Mouse (Mus musculus): Measurements from ENCODE around the gene Gm9972. TPM values are rescaled to one million over a fixed set of nuclear protein-coding genes. Genes with fewer than 3 reads are reported as not detected.

The Gm9972 gene
- 0.16 TPM in 1 of 2 replicates, not detected in the other for polyA plus RNA-seq (2015; fragmentation: Nextera tagmentation; extraction: Ambion mirVana)

- no peak for ATAC-seq (ENCODE audit: borderline replicate concordance, extremely low read depth, low FRiP score, low TSS enrichment)
- Histone ChIP-seq H3K9ac (no peak within 1 kb of the TSS), H3K27ac (no peak within 1 kb of the TSS), H3K4me2 (no peak within 1 kb of the TSS), H3K27me3 (no peaks in the 10 kb centered on the region), H3K4me3 (no peak within 1 kb of the TSS), H3K36me3 (no peaks in the 10 kb centered on the region), H3K4me1 (no peaks in the 10 kb centered on the region), H3K9me3 (no peaks in the 10 kb centered on the region)
Observed at GRCm38 (mm10) chr11:43035446-43035845, at the start of gene Gm9972. TSS of gene Gm9972 (plus strand) at chr11:43035746.

GRCm38 (mm10) chr11:42999188-42999587 is 36.4 kb upstream of the Gm9972 start:
- H3K4me1 ChIP-seq: no peaks in the 10 kb centered on the region
- H3K4me2 ChIP-seq: no peak overlapping the region
- H3K9ac ChIP-seq: no peak overlapping the region
- H3K4me3 ChIP-seq: no peak overlapping the region
- no peak overlapping the region for H3K27ac ChIP-seq
- ATAC-seq (ENCODE audit: borderline replicate concordance, extremely low read depth, low FRiP score, low TSS enrichment): no peak
- no peaks in the 10 kb centered on the region for H3K36me3 ChIP-seq
- no peaks in the 10 kb centered on the region for H3K9me3 ChIP-seq
- 37% methylated on average over 3 of the region's 3 CpGs for WGBS
- no peaks in the 10 kb centered on the region for H3K27me3 ChIP-seq

GRCm38 (mm10) chr11:43011941-43012340 is 23.6 kb upstream of the Gm9972 start:
- Histone ChIP-seq H3K27me3 (no peaks in the 10 kb centered on the region), H3K4me2 (no peak overlapping the region), H3K4me3 (no peak overlapping the region), H3K4me1 (no peaks in the 10 kb centered on the region), H3K9ac (no peak overlapping the region), H3K9me3 (no peaks in the 10 kb centered on the region), H3K27ac (no peak overlapping the region), H3K36me3 (no peaks in the 10 kb centered on the region)
- no peak for ATAC-seq (ENCODE audit: borderline replicate concordance, extremely low read depth, low FRiP score, low TSS enrichment)
- WGBS: 79% methylated on average over 2 of the region's 2 CpGs

GRCm38 (mm10) chr11:43012980-43013379 is 22.6 kb upstream of the Gm9972 start:
- ATAC-seq (ENCODE audit: borderline replicate concordance, extremely low read depth, low FRiP score, low TSS enrichment): no peak
- H3K4me2 ChIP-seq: no peak overlapping the region
- H3K27ac ChIP-seq: no peak overlapping the region
- no peaks in the 10 kb centered on the region for H3K36me3 ChIP-seq
- H3K9me3 ChIP-seq: no peaks in the 10 kb centered on the region
- H3K4me1 ChIP-seq: no peaks in the 10 kb centered on the region
- no peaks in the 10 kb centered on the region for H3K27me3 ChIP-seq
- no peak overlapping the region for H3K4me3 ChIP-seq
- WGBS: 71% methylated on average over 4 of the region's 4 CpGs
- no peak overlapping the region for H3K9ac ChIP-seq

- Histone ChIP-seq H3K9ac (no peak overlapping the region), H3K27me3 (no peaks in the 10 kb centered on the region), H3K4me3 (no peak overlapping the region), H3K36me3 (no peaks in the 10 kb centered on the region), H3K4me1 (no peaks in the 10 kb centered on the region), H3K4me2 (no peak overlapping the region), H3K9me3 (no peaks in the 10 kb centered on the region), H3K27ac (no peak overlapping the region)
- ATAC-seq (ENCODE audit: borderline replicate concordance, extremely low read depth, low FRiP score, low TSS enrichment): no peak
Observed at GRCm38 (mm10) chr11:43023109-43023688, 12.3 kb upstream of the Gm9972 start.

- H3K27ac ChIP-seq: no peak overlapping the region
- WGBS: 73% methylated on average over 1 of the region's 1 CpGs
- ATAC-seq (ENCODE audit: borderline replicate concordance, extremely low read depth, low FRiP score, low TSS enrichment): no peak
Observed at GRCm38 (mm10) chr11:43029813-43030212, 5.7 kb upstream of the Gm9972 start.

GRCm38 (mm10) chr11:43032141-43032540 is 3.4 kb upstream of the Gm9972 start:
- no peak overlapping the region for H3K4me3 ChIP-seq
- 77% methylated on average over 4 of the region's 4 CpGs for WGBS
- H3K9ac ChIP-seq: no peak overlapping the region
- H3K4me1 ChIP-seq: no peaks in the 10 kb centered on the region
- no peak overlapping the region for H3K27ac ChIP-seq
- H3K4me2 ChIP-seq: no peak overlapping the region
- no peaks in the 10 kb centered on the region for H3K9me3 ChIP-seq
- no peaks in the 10 kb centered on the region for H3K36me3 ChIP-seq
- H3K27me3 ChIP-seq: no peaks in the 10 kb centered on the region
- ATAC-seq (ENCODE audit: borderline replicate concordance, extremely low read depth, low FRiP score, low TSS enrichment): no peak

More at GRCm38 (mm10) chr11:43029813-43030212, 5.7 kb upstream of the Gm9972 start:
- H3K36me3 ChIP-seq: no peaks in the 10 kb centered on the region
- H3K27me3 ChIP-seq: no peaks in the 10 kb centered on the region
- no peak overlapping the region for H3K9ac ChIP-seq
- H3K4me2 ChIP-seq: no peak overlapping the region
- no peaks in the 10 kb centered on the region for H3K9me3 ChIP-seq
- H3K4me3 ChIP-seq: no peak overlapping the region
- no peaks in the 10 kb centered on the region for H3K4me1 ChIP-seq

- Histone ChIP-seq H3K9ac (no peak overlapping the region), H3K4me2 (no peak overlapping the region), H3K27me3 (no peaks in the 10 kb centered on the region), H3K27ac (no peak overlapping the region), H3K9me3 (no peaks in the 10 kb centered on the region), H3K4me3 (no peak overlapping the region), H3K4me1 (no peaks in the 10 kb centered on the region), H3K36me3 (no peaks in the 10 kb centered on the region)
- WGBS: 53% methylated on average over 3 of the region's 3 CpGs
- no peak for ATAC-seq (ENCODE audit: borderline replicate concordance, extremely low read depth, low FRiP score, low TSS enrichment)
Observed at GRCm38 (mm10) chr11:43045871-43046548, 10.5 kb downstream of the Gm9972 start.

- ATAC-seq (ENCODE audit: borderline replicate concordance, extremely low read depth, low FRiP score, low TSS enrichment): no peak
- H3K36me3 ChIP-seq: no peaks in the 10 kb centered on the region
- no peak overlapping the region for H3K4me3 ChIP-seq
- H3K9ac ChIP-seq: no peak overlapping the region
- no peaks in the 10 kb centered on the region for H3K27me3 ChIP-seq
- WGBS: 58% methylated on average over 1 of the region's 1 CpGs
- no peak overlapping the region for H3K27ac ChIP-seq
- no peaks in the 10 kb centered on the region for H3K4me1 ChIP-seq
- no peaks in the 10 kb centered on the region for H3K9me3 ChIP-seq
- H3K4me2 ChIP-seq: no peak overlapping the region
Observed at GRCm38 (mm10) chr11:43049363-43049762, 13.8 kb downstream of the Gm9972 start.

- H3K27me3 ChIP-seq: no peaks in the 10 kb centered on the region
- WGBS: 79% methylated on average over 5 of the region's 5 CpGs
- H3K27ac ChIP-seq: no peak overlapping the region
- no peak overlapping the region for H3K4me3 ChIP-seq
- H3K4me2 ChIP-seq: no peak overlapping the region
- H3K4me1 ChIP-seq: no peaks in the 10 kb centered on the region
- H3K9ac ChIP-seq: no peak overlapping the region
- ATAC-seq (ENCODE audit: borderline replicate concordance, extremely low read depth, low FRiP score, low TSS enrichment): no peak
- H3K9me3 ChIP-seq: no peaks in the 10 kb centered on the region
- no peaks in the 10 kb centered on the region for H3K36me3 ChIP-seq
Observed at GRCm38 (mm10) chr11:43054972-43055371, 19.4 kb downstream of the Gm9972 start.

- no peaks in the 10 kb centered on the region for H3K36me3 ChIP-seq
- 42% methylated on average over 5 of the region's 5 CpGs for WGBS
- H3K27ac ChIP-seq: no peak overlapping the region
- no peaks in the 10 kb centered on the region for H3K4me1 ChIP-seq
- ATAC-seq (ENCODE audit: borderline replicate concordance, extremely low read depth, low FRiP score, low TSS enrichment): no peak
- no peak overlapping the region for H3K4me2 ChIP-seq
- no peaks in the 10 kb centered on the region for H3K9me3 ChIP-seq
- no peaks in the 10 kb centered on the region for H3K27me3 ChIP-seq
- H3K9ac ChIP-seq: no peak overlapping the region
- no peak overlapping the region for H3K4me3 ChIP-seq
Observed at GRCm38 (mm10) chr11:43059437-43059970, 24.0 kb downstream of the Gm9972 start.

GRCm38 (mm10) chr11:43062286-43062685 is 26.7 kb downstream of the Gm9972 start:
- H3K4me1 ChIP-seq: no peaks in the 10 kb centered on the region
- no peak overlapping the region for H3K4me2 ChIP-seq
- H3K27ac ChIP-seq: no peak overlapping the region
- no peaks in the 10 kb centered on the region for H3K36me3 ChIP-seq
- WGBS: 24% methylated on average over 3 of the region's 3 CpGs
- ATAC-seq (ENCODE audit: borderline replicate concordance, extremely low read depth, low FRiP score, low TSS enrichment): no peak
- no peaks in the 10 kb centered on the region for H3K9me3 ChIP-seq
- no peak overlapping the region for H3K4me3 ChIP-seq
- no peaks in the 10 kb centered on the region for H3K27me3 ChIP-seq
- H3K9ac ChIP-seq: no peak overlapping the region

Data from lung, embryonic 15.5 days (tissue).